Mouse (Mus musculus) testis, postnatal 14 days (tissue): Measurements from ENCODE around the gene Sept9.

ENCODE experiments used
- DNase-seq: peaks from one replicate; pipeline ENCODE4 v3.0.0; 2021; ENCODE audit warnings: low spot score

The Sept9 gene

GRCm38 (mm10) chr11:117292446-117292845 is 93.0 kb downstream of the Sept9 start:
- no peak for DNase-seq

GRCm38 (mm10) chr11:117295266-117295665 is 95.8 kb downstream of the Sept9 start:
- no peak for DNase-seq

GRCm38 (mm10) chr11:117296116-117296499 is 96.6 kb downstream of the Sept9 start:
- DNase-seq, result no peak

GRCm38 (mm10) chr11:117296500-117297189 is 97.2 kb downstream of the Sept9 start:
- DNase-seq, result no peak

GRCm38 (mm10) chr11:117297190-117297829 is 97.8 kb downstream of the Sept9 start:
- DNase-seq, result no peak

- DNase-seq, result no peak
Measured at GRCm38 (mm10) chr11:117299741-117300140, 100.3 kb downstream of the Sept9 start.

GRCm38 (mm10) chr11:117300809-117301208 is 101.3 kb downstream of the Sept9 start:
- DNase-seq, result no peak

- no peak for DNase-seq
Measured at GRCm38 (mm10) chr11:117301716-117302115, 102.3 kb downstream of the Sept9 start.

- DNase-seq, result no peak
Measured at GRCm38 (mm10) chr11:117302371-117302770, 102.9 kb downstream of the Sept9 start.

GRCm38 (mm10) chr11:117305509-117306188 is 106.2 kb downstream of the Sept9 start:
- DNase-seq, result no peak

GRCm38 (mm10) chr11:117306311-117307088 is 107.0 kb downstream of the Sept9 start:
- DNase-seq, result no peak

- DNase-seq, result no peak
Measured at GRCm38 (mm10) chr11:117307895-117308786, 108.7 kb downstream of the Sept9 start.

- DNase-seq, result no peak
Measured at GRCm38 (mm10) chr11:117309108-117309917, 109.9 kb downstream of the Sept9 start.

GRCm38 (mm10) chr11:117309918-117310287 is 110.4 kb downstream of the Sept9 start:
- no peak for DNase-seq

GRCm38 (mm10) chr11:117310341-117311107 is 111.1 kb downstream of the Sept9 start:
- DNase-seq, result no peak

GRCm38 (mm10) chr11:117311127-117311800 is 111.8 kb downstream of the Sept9 start:
- no peak for DNase-seq

- no peak for DNase-seq
Measured at GRCm38 (mm10) chr11:117312028-117312901, 112.8 kb downstream of the Sept9 start.

GRCm38 (mm10) chr11:117312936-117313335 is 113.5 kb downstream of the Sept9 start:
- no peak for DNase-seq
